Mouse (Mus musculus) megakaryocyte, embryonic 14.5 days (primary cell): ENCODE measurements around the gene Peli2.

ENCODE experiments used
- FLI1 ChIP-seq: IDR thresholded peaks from 2 replicates; pipeline ENCODE4 v1.6.1; 2012; ENCODE audit warnings: low read length, inconsistent platforms, mixed read lengths
- GATA1 ChIP-seq: IDR thresholded peaks from 3 replicates; pipeline ENCODE4 v1.6.1; 2012; ENCODE audit warnings: mixed read lengths, low read length, inconsistent platforms, borderline replicate concordance

- no peak for TF ChIP-seq GATA1
- no peak for TF ChIP-seq FLI1
Observed at GRCm38 (mm10) chr14:48224203-48224602, 103.6 kb downstream of the Peli2 start.
